Mouse (Mus musculus) spleen, adult 2 months (tissue): ENCODE measurements around the gene Castor2.

Source experiments
- CTCF ChIP-seq: fragments of 200-500 bp; IDR thresholded peaks from 2 replicates; pipeline ENCODE4 v1.5.1; 2011; ENCODE audit warnings: mild to moderate bottlenecking, inconsistent platforms; ENCODE audit not compliant: insufficient read depth, insufficient read length, insufficient replicate concordance; ENCODE audit errors: extremely low read depth
- POLR2A ChIP-seq: fragments of 200-500 bp; IDR thresholded peaks from 2 replicates; pipeline ENCODE4 v1.6.1; 2011; ENCODE audit warnings: low read depth, low read length, inconsistent platforms

DNA sequence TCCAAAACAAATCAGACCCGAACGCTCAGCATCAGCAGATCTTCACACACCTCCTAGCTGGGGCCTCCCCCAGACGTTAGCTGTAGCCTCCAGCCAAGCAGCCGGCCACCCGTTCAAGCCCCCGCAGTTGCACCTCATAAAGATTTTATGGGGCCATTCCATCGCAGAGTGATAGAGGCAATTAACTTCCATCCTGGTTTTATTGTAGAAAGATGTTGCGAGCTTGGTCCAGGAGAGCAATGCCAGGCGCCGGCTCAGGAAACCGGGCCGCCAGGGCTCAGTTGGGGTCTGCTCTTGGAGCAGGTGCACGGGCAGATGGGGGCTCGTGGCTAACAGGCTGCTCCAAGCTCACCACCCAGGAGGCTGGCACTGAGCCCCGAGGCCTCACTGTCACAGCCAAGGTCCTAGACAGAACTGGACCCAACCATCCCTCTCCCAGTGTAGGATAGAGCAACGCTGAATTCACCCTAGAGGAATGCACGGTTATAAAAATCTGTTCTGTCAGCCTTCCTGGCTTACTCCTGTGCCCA lies 25.9 kb upstream of the Castor2 start:
- TF ChIP-seq CTCF (no peak), POLR2A (no peak)
